Mouse (Mus musculus): ENCODE results near the gene Gm17067. TPM values are rescaled to one million over a fixed set of nuclear protein-coding genes. Genes with fewer than 3 reads are reported as not detected.
A peak's percentile ranks its signal among the peaks of the same experiment; 100 is the strongest.
"Not testable (repeated sequence)": the region's sequence is repeated elsewhere in the genome, so short reads cannot be mapped to it uniquely, and the experiment has no call there.

Gm17067 gene
- total RNA-seq (2021) = not detected
- polyA plus RNA-seq (2012; rRNA removed) = not detected in 2 replicates
- long read RNA-seq = 0 reads

GRCm38 (mm10) chr7:42726917-42727316, at the start of gene Gm17067:
Gene Gm17067 (minus strand): TSS chr7:42727017.
- DNase-seq; H3K4me3 ChIP-seq; H3K79me2 ChIP-seq (replicated peaks; ENCODE audit: control insufficient read depth, insufficient read depth, low read length); H3K4me1 ChIP-seq (ENCODE audit: control insufficient read depth, insufficient read depth, low read length); H3K36me3 ChIP-seq (ENCODE audit: control insufficient read depth, insufficient read depth, low read length); H3K9ac ChIP-seq (ENCODE audit: low read depth, low read length); intact Hi-C loops (cut with DNase I); H3K27ac ChIP-seq; H3K27me3 ChIP-seq (ENCODE audit: control insufficient read depth, insufficient read depth, low read length): not testable (repeated sequence)
- 70% methylated on average over 4 of the region's 4 CpGs for WGBS

- Histone ChIP-seq H3K4me3 (no peak overlapping the region), H3K36me3 (ENCODE audit: control insufficient read depth, insufficient read depth, low read length) (no peaks in the 10 kb centered on the region), H3K27me3 (ENCODE audit: control insufficient read depth, insufficient read depth, low read length) (no peaks in the 10 kb centered on the region), H3K9ac (ENCODE audit: low read depth, low read length) (no peak overlapping the region), H3K79me2 (replicated peaks; ENCODE audit: control insufficient read depth, insufficient read depth, low read length) (no peaks in the 10 kb centered on the region), H3K27ac (no peak overlapping the region), H3K4me1 (ENCODE audit: control insufficient read depth, insufficient read depth, low read length) (no peaks in the 10 kb centered on the region)
- intact Hi-C loops (cut with DNase I) = no loop called here
- WGBS = 37% methylated on average over 20 of the region's 20 CpGs
- TF ChIP-seq POLR2A (IDR thresholded peaks at IDR 0.05; ENCODE audit: insufficient read depth, low read depth, low read length) (no peak), EP300 (IDR thresholded peaks at IDR 0.05; ENCODE audit: insufficient read depth, low read depth, low read length) (no peak), CTCF (IDR thresholded peaks at IDR 0.05) (no peak)
- no peak for DNase-seq
Measured at GRCm38 (mm10) chr7:42749836-42750235, 23.0 kb upstream of the Gm17067 start.

GRCm38 (mm10) chr7:42738536-42739210, 11.9 kb upstream of the Gm17067 start:
- intact Hi-C loops (cut with DNase I) = no loop called here
- no peaks in the 10 kb centered on the region for H3K36me3 ChIP-seq (ENCODE audit: control insufficient read depth, insufficient read depth, low read length)
- H3K9ac ChIP-seq (ENCODE audit: low read depth, low read length) = no peak overlapping the region
- no peak for DNase-seq
- no peak overlapping the region for H3K4me3 ChIP-seq
- H3K79me2 ChIP-seq (replicated peaks; ENCODE audit: control insufficient read depth, insufficient read depth, low read length) = no peaks in the 10 kb centered on the region
- H3K27me3 ChIP-seq (ENCODE audit: control insufficient read depth, insufficient read depth, low read length) = no peaks in the 10 kb centered on the region
- TF ChIP-seq POLR2A (IDR thresholded peaks at IDR 0.05; ENCODE audit: insufficient read depth, low read depth, low read length) (no peak), EP300 (IDR thresholded peaks at IDR 0.05; ENCODE audit: insufficient read depth, low read depth, low read length) (no peak), CTCF (IDR thresholded peaks at IDR 0.05) (no peak)
- no peaks in the 10 kb centered on the region for H3K4me1 ChIP-seq (ENCODE audit: control insufficient read depth, insufficient read depth, low read length)
- WGBS = 77% methylated on average over 10 of the region's 10 CpGs
- H3K27ac ChIP-seq = no peak overlapping the region

GRCm38 (mm10) chr7:42693251-42693650, 33.6 kb downstream of the Gm17067 start:
- intact Hi-C loops (cut with DNase I) = loop anchor here (10.0 kb wide), 1 partner anchor 48 kb away; the partner anchor contains the start of gene Zfp976
- not testable (repeated sequence) for H3K79me2 ChIP-seq (replicated peaks; ENCODE audit: control insufficient read depth, insufficient read depth, low read length); H3K36me3 ChIP-seq (ENCODE audit: control insufficient read depth, insufficient read depth, low read length); H3K4me1 ChIP-seq (ENCODE audit: control insufficient read depth, insufficient read depth, low read length); H3K27me3 ChIP-seq (ENCODE audit: control insufficient read depth, insufficient read depth, low read length)
- H3K27ac ChIP-seq = peak overlapping the region; percentile 75
- H3K4me3 ChIP-seq = peak overlapping the region; percentile 54
- peak in 1 of 2 experiments; percentile 23 for DNase-seq
- WGBS = 2% methylated on average over 4 of the region's 4 CpGs
- peak overlapping the region; percentile 16; the same call in 1 of the 2 replicates for H3K9ac ChIP-seq (ENCODE audit: low read depth, low read length)

- intact Hi-C loops (cut with DNase I) = loop anchor here (10.0 kb wide), 1 partner anchor 48 kb away; the partner anchor contains the start of gene Zfp976
- peak; percentile 83 to 89 for DNase-seq
Measured at GRCm38 (mm10) chr7:42692362-42693158, 34.3 kb downstream of the Gm17067 start, which contains the start of gene Zfp975. Gene Zfp975 (minus strand): TSS chr7:42692742.

GRCm38 (mm10) chr7:42680081-42680480, 46.7 kb downstream of the Gm17067 start:
- DNase-seq; H3K27ac ChIP-seq; H3K9ac ChIP-seq (ENCODE audit: low read depth, low read length); H3K4me1 ChIP-seq (ENCODE audit: control insufficient read depth, insufficient read depth, low read length); H3K79me2 ChIP-seq (replicated peaks; ENCODE audit: control insufficient read depth, insufficient read depth, low read length); H3K36me3 ChIP-seq (ENCODE audit: control insufficient read depth, insufficient read depth, low read length); H3K27me3 ChIP-seq (ENCODE audit: control insufficient read depth, insufficient read depth, low read length); intact Hi-C loops (cut with DNase I); H3K4me3 ChIP-seq: not testable (repeated sequence)
- 98% methylated on average over 6 of the region's 6 CpGs for WGBS

More at GRCm38 (mm10) chr7:42692362-42693158, 34.3 kb downstream of the Gm17067 start, which contains the start of gene Zfp975:
- H3K79me2 ChIP-seq (replicated peaks; ENCODE audit: control insufficient read depth, insufficient read depth, low read length); H3K27me3 ChIP-seq (ENCODE audit: control insufficient read depth, insufficient read depth, low read length); H3K36me3 ChIP-seq (ENCODE audit: control insufficient read depth, insufficient read depth, low read length); H3K4me1 ChIP-seq (ENCODE audit: control insufficient read depth, insufficient read depth, low read length): not testable (repeated sequence)
- 0 out of 2 replicates have a peak, but pooled peaks have one; percentile 8 for TF ChIP-seq CTCF (IDR thresholded peaks at IDR 0.05)
- TF ChIP-seq POLR2A (IDR thresholded peaks at IDR 0.05; ENCODE audit: insufficient read depth, low read depth, low read length) = peak; percentile 76
- Histone ChIP-seq H3K9ac (ENCODE audit: low read depth, low read length) (peak within 1 kb of the TSS; percentile 79), H3K27ac (peak within 1 kb of the TSS; percentile 75), H3K4me3 (peak within 1 kb of the TSS; percentile 54)
- WGBS = under 1% methylated on average over 23 of the region's 23 CpGs

- intact Hi-C loops (cut with DNase I); H3K4me1 ChIP-seq (ENCODE audit: control insufficient read depth, insufficient read depth, low read length); H3K36me3 ChIP-seq (ENCODE audit: control insufficient read depth, insufficient read depth, low read length); H3K79me2 ChIP-seq (replicated peaks; ENCODE audit: control insufficient read depth, insufficient read depth, low read length); H3K9ac ChIP-seq (ENCODE audit: low read depth, low read length); DNase-seq; H3K4me3 ChIP-seq; H3K27me3 ChIP-seq (ENCODE audit: control insufficient read depth, insufficient read depth, low read length); H3K27ac ChIP-seq: not testable (repeated sequence)
Measured at GRCm38 (mm10) chr7:42679646-42680045, 47.2 kb downstream of the Gm17067 start.
